Mouse (Mus musculus): ENCODE measurements around the gene Slc6a15. TPM values are rescaled to one million over a fixed set of nuclear protein-coding genes. Genes with fewer than 3 reads are reported as not detected.

The Slc6a15 gene
- total RNA-seq (2017) = not detected in 2 replicates

DNA sequence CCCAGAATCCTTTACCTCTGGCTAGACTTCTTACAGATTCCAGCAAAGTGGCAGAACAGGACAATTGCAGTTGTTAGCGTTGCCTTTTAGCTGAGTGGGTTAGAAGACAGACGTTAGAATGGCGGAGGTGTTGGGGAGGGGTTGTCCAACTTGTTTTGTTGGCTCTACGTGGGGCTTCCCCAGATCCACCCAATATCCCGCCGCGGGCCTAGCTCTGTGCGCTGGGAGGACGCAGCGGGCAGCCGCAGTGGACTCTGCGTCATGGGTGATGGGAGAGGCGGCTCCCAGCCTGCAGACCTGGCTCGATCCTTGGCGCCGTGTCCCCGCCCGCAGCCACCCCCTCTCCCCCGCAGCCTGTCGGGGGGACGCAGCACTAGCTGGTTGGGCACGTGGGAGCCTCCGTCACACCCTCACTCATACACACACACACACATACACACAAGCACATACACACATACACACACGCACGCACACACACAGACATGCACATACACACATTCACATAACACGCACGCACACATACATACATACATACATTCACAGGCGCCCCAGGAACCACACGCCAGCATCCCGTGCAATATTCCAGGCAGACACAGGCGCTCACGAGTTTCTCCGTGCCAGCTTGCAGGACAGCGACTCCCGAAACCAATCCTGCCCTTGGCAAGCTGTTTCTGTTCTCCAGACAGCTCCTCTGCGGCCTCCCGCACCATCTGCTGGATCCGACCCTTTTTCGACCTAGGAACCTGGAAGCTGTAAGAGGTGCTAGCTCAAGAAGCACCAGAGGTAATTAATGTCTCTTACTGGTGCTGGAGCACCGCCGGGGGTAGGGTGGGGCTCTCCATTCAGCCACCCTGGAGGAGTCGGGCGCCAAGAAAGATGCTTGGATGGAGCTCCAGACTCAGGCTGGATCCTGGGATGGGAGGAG is at the start of gene Slc6a15:
Slc6a15 (plus strand) TSS at position 413 of the 925 bp plus-strand sequence.
- no peak for ATAC-seq (ENCODE audit: extremely low read depth, insufficient number of reproducible peaks, low FRiP score, poor library complexity, severe bottlenecking)

DNA sequence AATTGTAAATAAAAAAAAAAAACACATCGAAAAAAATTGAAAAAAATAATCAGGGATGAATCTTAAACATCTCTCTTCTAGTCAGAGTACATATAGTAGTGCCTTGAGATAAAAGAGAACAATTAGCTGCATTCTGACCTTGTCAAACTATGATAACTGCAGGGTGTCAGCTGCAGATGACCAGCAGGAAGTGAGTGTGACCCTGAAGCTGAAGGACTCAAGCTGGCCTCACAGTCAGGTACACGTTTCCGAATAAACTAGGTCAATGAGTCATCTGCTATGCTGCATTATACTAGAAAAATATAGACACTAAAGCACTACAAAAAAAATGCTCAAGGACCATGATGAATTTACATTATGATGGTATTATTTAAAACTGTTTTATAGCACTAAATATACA is 45.6 kb upstream of the Slc6a15 start:
- no peak for ATAC-seq (ENCODE audit: extremely low read depth, insufficient number of reproducible peaks, low FRiP score, poor library complexity, severe bottlenecking)

DNA sequence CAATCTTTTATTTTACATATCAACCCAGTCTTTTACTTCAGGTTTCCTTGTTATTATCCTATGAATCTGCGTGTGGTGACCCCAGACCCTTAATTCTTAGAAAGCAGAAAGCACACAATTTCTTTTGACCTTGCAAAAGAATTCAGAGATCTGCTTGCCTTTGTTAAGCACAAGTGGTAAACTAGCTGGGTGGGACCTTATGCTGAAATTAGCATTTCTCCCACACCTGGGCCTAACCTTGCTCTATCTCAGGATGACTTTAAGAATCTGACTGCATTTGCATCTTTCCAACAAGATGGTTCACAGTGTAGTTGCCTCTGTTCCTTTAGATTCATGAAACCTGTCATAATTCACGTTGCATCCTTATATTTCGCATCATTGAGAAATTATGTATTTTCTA is 44.2 kb upstream of the Slc6a15 start:
- no peak for ATAC-seq (ENCODE audit: extremely low read depth, insufficient number of reproducible peaks, low FRiP score, poor library complexity, severe bottlenecking)

DNA sequence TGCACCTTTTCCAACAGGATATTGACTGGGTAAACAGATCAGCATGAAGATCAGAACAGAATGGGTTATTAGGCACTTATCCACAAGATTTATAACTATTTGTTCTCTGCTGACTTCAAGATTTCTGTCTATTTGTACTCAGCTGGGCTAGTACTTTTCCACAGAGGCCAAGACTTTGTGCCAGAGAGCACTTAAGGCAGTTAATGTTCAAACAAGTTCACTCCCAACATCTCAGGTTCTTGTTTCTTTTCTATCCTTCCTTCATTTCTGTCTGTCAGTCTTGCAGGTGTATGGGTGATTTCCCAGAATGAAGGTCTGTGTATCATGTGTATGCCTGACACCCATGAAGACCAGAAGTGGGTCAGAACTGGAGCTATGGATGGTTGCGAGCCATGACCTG is 33.3 kb upstream of the Slc6a15 start:
- ATAC-seq (ENCODE audit: extremely low read depth, insufficient number of reproducible peaks, low FRiP score, poor library complexity, severe bottlenecking) = no peak

DNA sequence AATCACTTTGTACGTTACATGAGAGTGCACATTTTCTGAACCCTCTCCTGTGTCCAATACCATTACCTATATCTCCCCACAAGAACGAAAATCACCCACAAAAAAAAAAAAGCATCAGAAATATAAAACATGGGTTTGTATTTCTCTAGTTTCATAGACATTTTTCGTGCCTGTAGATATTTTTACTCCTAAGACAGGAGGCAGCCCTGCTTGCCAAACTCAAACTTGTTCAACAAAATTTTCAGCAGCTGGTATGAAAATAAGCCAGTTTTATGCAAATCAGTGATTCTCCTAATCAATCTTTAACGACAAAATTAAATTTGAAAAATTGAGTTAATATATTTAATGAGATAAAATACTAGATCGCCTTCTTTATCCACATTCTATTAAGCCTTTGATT is 27.7 kb upstream of the Slc6a15 start:
- ATAC-seq (ENCODE audit: extremely low read depth, insufficient number of reproducible peaks, low FRiP score, poor library complexity, severe bottlenecking) = no peak

DNA sequence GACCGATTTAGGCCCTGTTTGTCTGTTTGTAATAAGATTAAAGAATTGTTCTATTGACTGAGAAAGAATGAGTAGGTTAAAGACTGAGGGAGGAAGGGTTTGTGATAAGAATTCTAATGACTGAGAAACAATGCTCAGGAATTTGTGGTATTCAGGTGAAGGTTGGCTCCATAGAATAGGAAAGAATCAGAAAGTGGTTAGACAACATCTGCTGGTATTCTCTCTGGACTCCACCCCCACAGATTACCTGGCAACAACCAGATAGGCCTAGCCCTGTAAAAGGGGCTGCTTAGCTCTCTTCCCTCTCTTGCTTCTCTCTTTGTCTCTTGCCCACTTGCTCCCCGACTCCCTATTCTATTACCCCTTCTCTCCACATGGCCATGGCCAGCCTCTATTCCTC is 20.8 kb upstream of the Slc6a15 start:
- ATAC-seq (ENCODE audit: extremely low read depth, insufficient number of reproducible peaks, low FRiP score, poor library complexity, severe bottlenecking) = no peak

DNA sequence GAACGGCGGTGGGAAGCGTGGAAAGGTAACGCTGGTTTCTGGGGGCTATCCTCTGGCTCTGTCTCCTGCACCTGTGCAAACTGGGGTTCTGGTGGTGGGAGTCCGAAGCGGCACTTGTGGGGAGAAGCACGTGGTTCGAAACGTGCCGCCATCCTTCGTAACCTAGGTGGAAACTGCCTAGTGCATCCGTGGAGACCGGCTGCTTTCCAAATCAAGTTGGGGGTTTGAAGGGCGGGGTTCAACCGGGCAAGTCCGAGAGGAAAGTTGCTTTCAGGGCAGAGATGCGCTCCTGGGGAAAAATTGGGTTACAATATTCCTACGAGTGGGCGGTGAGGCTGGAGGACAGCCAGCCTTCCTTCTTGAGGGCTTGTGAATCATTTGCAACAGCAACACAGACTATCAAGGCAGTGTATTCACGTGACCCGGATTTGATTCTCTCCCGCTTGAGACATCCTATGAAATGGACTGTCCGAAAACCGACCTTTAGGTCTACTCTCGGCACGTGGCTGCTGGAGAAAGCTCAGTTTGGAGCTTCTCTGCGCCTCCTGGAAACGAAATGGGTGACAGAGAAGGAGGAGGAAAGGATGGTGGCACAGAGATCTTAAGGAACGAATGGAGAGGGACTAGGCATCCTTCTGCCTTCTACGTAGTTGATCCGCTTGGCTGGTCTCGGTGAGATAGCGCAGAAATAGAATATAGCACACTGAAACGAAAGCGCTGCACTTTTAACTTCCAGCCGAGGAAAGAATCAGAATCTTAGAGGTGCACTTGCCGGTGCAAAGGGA is 905 bp downstream of the Slc6a15 start:
- ATAC-seq (ENCODE audit: extremely low read depth, insufficient number of reproducible peaks, low FRiP score, poor library complexity, severe bottlenecking) = 0 out of 2 replicates have a peak, but pooled peaks have one; percentile 16

DNA sequence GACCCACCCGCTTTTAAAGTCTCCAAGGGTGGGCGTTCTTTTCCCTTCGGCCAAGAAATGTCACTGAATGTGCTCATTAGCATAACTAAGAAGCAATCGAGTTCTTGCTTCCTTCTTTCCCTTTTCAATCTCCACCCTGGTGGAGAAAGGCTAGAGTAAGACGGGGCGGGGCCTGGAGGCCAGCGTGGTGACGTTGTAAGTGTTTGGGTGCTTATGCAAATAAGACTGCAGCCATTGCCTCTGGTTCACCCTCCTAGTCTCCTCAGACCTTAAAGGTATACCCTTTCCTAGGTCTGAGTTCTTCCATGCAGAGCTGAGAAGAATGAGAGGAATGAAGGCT is 1.5 kb downstream of the Slc6a15 start:
- no peak for ATAC-seq (ENCODE audit: extremely low read depth, insufficient number of reproducible peaks, low FRiP score, poor library complexity, severe bottlenecking)

DNA sequence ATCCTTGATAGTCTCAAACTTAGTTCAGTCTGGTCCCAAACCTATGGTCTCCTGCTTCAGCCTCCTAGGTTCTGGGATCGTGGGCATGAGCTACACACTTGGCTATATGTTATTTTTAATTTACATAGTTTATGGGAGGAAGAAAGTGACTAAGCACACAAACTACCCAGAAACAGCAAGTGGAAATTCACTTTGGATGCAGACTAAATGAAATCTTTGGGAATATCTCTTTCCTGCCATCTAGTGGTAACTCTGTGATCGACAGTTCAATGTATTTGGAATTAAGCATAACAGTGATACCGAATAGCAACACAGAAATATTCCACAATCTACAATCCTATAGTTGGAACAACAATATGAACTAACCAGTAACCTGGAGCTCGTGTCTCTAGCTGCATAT is 34.6 kb downstream of the Slc6a15 start:
- no peak for ATAC-seq (ENCODE audit: extremely low read depth, insufficient number of reproducible peaks, low FRiP score, poor library complexity, severe bottlenecking)

DNA sequence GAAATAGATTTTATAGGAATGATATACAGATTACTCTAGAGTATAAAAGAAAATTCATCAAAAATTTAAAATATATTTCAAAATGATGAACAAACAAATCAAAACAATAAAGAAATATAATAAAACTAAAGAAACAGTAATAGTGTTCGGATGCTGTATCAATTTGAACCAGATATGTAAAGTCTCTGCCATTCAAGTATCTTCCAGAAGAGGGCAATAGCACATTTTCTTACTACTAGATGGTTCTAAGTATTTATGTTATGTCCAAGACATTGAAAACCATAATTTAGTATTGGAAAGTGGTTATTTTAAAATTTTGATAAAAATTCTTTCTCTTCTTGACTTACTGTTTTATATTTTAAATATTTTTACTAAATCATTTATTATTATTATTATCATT is 60.1 kb downstream of the Slc6a15 start:
- ATAC-seq (ENCODE audit: extremely low read depth, insufficient number of reproducible peaks, low FRiP score, poor library complexity, severe bottlenecking) = no peak

DNA sequence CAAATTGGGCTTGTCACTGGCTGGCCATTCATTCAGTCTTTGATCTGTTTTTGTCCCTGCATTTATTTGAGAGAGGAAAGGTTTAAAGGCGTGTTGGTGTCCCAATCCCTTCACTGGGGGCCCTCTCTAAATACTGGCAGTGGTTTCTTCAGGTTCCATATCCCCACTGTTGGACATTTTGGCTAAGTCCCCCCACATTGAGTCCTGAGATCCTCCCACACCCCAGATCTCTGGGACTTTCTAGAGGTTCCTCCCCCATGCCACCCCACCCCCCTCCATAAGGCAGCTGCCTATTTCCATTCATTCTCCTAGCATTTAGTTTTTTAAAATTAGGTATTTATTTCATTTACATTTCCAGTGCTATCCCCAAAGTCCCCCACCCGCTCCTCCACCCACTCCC is 75.0 kb downstream of the Slc6a15 start:
- ATAC-seq (ENCODE audit: extremely low read depth, insufficient number of reproducible peaks, low FRiP score, poor library complexity, severe bottlenecking) = no peak

DNA sequence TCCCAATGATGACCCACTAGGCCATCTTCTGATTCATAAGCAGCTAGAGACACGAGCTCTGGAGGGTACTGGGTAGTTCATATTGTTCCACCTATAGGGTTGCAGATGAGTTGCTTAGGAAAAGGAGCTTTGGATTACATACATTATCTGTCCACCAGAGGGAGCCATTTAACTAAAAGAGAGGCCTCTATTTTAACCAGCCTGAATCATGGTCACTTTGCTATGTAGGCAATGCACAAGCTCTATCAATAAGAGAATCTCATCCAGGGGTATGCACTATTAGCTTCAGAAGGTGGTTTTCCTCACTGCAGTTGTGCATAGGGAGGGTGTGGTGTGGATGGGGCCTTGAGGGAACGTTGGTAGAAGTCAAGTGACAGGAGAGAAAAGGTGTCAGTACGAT is 75.5 kb downstream of the Slc6a15 start:
- ATAC-seq (ENCODE audit: extremely low read depth, insufficient number of reproducible peaks, low FRiP score, poor library complexity, severe bottlenecking) = no peak

DNA sequence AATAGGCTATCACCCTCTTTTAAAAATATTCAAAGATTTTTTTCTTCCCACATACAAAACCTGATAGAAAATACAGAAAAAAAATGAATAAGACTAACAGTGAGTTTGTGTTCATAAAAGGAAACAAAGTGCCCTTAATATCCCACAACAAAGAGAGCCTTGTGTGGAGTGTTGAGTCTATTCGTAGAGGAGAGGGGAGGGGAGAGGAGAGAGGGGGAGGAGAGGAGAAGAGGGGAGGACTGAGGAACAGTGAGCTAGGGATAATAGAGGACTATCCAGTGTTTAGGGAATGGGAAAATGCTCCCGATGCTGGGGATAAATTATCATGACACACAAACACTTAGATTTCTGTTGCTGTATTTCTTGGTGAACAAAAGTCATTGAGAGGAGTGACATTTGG is 80.8 kb downstream of the Slc6a15 start:
- ATAC-seq (ENCODE audit: extremely low read depth, insufficient number of reproducible peaks, low FRiP score, poor library complexity, severe bottlenecking) = no peak

DNA sequence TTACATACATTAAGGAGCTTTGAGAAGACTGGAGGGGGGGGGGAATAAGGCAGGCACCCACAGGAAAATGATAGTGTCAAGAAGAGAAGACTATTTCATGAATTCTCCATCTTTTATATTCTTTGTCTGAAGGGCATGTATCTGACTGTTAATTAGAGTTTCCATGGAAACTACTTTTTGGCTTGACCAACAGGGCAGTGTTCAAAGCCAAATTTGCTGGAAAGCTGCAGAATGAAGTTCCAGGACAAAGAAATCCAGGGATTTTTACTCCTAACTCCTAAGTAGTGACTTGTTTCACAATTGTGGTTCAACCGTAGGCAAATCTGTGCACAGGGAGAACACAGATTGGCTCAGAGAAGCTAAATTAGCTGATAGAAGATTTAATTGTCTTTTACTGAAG is 90.3 kb downstream of the Slc6a15 start:
- no peak for ATAC-seq (ENCODE audit: extremely low read depth, insufficient number of reproducible peaks, low FRiP score, poor library complexity, severe bottlenecking)

Other genes starting within 250 kb of the Slc6a15 start
- gene Lrriq1, start 131.5 kb upstream of the Slc6a15 start, total RNA-seq (2017) = not detected in 2 replicates